12 mouse cellular contexts compared by ENCODE assay signal in genomic region chr3:98086860-98087259, GRCm38 (mm10).
A peak's percentile ranks its signal among the peaks of the same experiment; 100 is the strongest.
DNase-seq lines count a peak whose midpoint lies in the region; ATAC-seq and TF ChIP-seq lines count a peak whose summit lies in the region.
"Had no signal": no experiment of that assay in that cellular context is flagged by ENCODE, and none has a peak within 500 bp of the region (broad histone marks: within the 10 kb centered on the region; RNA-seq: fewer than 3 reads in every experiment).

No protein-coding gene starts in this region.

- no peaks in the 10 kb centered on the region for H3K9me3 ChIP-seq in heart, embryonic 12.5 days (replicated peaks)
- H3K9me3 ChIP-seq in liver, embryonic 11.5 days (ENCODE audit: control insufficient read depth, low read length), result no peaks in the 10 kb centered on the region
- no peaks in the 10 kb centered on the region for H3K9me3 ChIP-seq in limb, embryonic 10.5 days (replicated peaks)
- no peaks in the 10 kb centered on the region for H3K9me3 ChIP-seq in stomach, postnatal 0 days (ENCODE audit: control insufficient read depth, low read length)
- H3K9me3 ChIP-seq: forebrain, embryonic 12.5 days; midbrain, embryonic 12.5 days had no signal

- no peak for TF ChIP-seq CTCF in stomach, postnatal 0 days (IDR thresholded peaks at IDR 0.05; ENCODE audit: low read depth)

- no peak overlapping the region for H3K9ac ChIP-seq in heart, embryonic 12.5 days
- H3K9ac ChIP-seq in liver, embryonic 11.5 days (ENCODE audit: low read depth, low read length), result no peak overlapping the region
- H3K9ac ChIP-seq in stomach, postnatal 0 days (ENCODE audit: low read length), result no peak overlapping the region
- H3K9ac ChIP-seq: forebrain, embryonic 12.5 days; midbrain, embryonic 12.5 days had no signal

- TF ChIP-seq EP300 in stomach, postnatal 0 days (optimal IDR thresholded peaks at IDR 0.05), result no peak

- peaks cover 20% of the 10 kb centered on the region for H3K36me3 ChIP-seq in heart, embryonic 12.5 days
- H3K36me3 ChIP-seq in liver, embryonic 11.5 days (ENCODE audit: control insufficient read depth, insufficient read depth, low read length), result peaks cover 6% of the 10 kb centered on the region; the same call in 1 of the 2 replicates
- H3K36me3 ChIP-seq in limb, embryonic 10.5 days, result peaks cover 54% of the 10 kb centered on the region
- H3K36me3 ChIP-seq in stomach, postnatal 0 days (ENCODE audit: control insufficient read depth, insufficient read depth, low read length), result 0 out of 2 replicates have a peak, but pooled peaks cover 3% of the 10 kb centered on the region

- no peak for DNase-seq in heart, postnatal 4 days
- DNase-seq in liver, embryonic 11.5 days (ENCODE audit: low spot score), result no peak
- no peak for DNase-seq in liver
- peak; percentile 48 for DNase-seq in limb, embryonic 10.5 days (ENCODE audit: low spot score)
- no peak for DNase-seq in stomach, postnatal 0 days (ENCODE audit: low spot score)
- no peak for DNase-seq in urinary bladder, postnatal 14 days (ENCODE audit: low spot score)
- no peak for DNase-seq in urinary bladder, adult 18-20 months (ENCODE audit: low spot score in 2 of 2)
- DNase-seq: cerebellum, adult 11-12 months had no signal

- H3K4me2 ChIP-seq in heart, embryonic 12.5 days, result no peak overlapping the region
- H3K4me2 ChIP-seq in liver, embryonic 11.5 days, result no peak overlapping the region
- H3K4me2 ChIP-seq in stomach, postnatal 0 days (replicated peaks; ENCODE audit: low read depth), result no peak overlapping the region
- H3K4me2 ChIP-seq: forebrain, embryonic 12.5 days; midbrain, embryonic 12.5 days had no signal

- peak overlapping the region; percentile 35; the same call in 1 of the 2 replicates for H3K27ac ChIP-seq in heart, embryonic 12.5 days (ENCODE audit: poor library complexity, severe bottlenecking)
- peak overlapping the region; percentile 19; the same call in 1 of the 2 replicates for H3K27ac ChIP-seq in liver, embryonic 11.5 days (ENCODE audit: low read depth, low read length)
- H3K27ac ChIP-seq in limb, embryonic 10.5 days, result peak overlapping the region; percentile 83
- H3K27ac ChIP-seq in stomach, postnatal 0 days (replicated peaks), result peak overlapping the region; percentile 65
- H3K27ac ChIP-seq: forebrain, embryonic 12.5 days; midbrain, embryonic 12.5 days had no signal

- H3K4me1 ChIP-seq in heart, embryonic 12.5 days (replicated peaks), result peaks cover 48% of the 10 kb centered on the region
- peaks cover 15% of the 10 kb centered on the region for H3K4me1 ChIP-seq in liver, embryonic 11.5 days (replicated peaks; ENCODE audit: control insufficient read depth, insufficient read depth, low read length)
- H3K4me1 ChIP-seq in limb, embryonic 10.5 days, result peaks cover 71% of the 10 kb centered on the region
- H3K4me1 ChIP-seq in stomach, postnatal 0 days (replicated peaks; ENCODE audit: control insufficient read depth, insufficient read depth), result peaks cover 3% of the 10 kb centered on the region; the same call in 1 of the 2 replicates

- ATAC-seq in heart, embryonic 12.5 days (ENCODE audit: insufficient number of reproducible peaks, low FRiP score), result no peak
- no peak for ATAC-seq in liver, embryonic 11.5 days (replicated peaks; ENCODE audit: low FRiP score)
- ATAC-seq in stomach, postnatal 0 days (ENCODE audit: low FRiP score, low TSS enrichment), result no peak

- 55% methylated on average over 5 of the region's 5 CpGs for WGBS in heart, embryonic 12.5 days
- WGBS in liver, embryonic 11.5 days, result 57% methylated on average over 5 of the region's 5 CpGs
- 63% methylated on average over 5 of the region's 5 CpGs for WGBS in limb, embryonic 10.5 days
- 58% methylated on average over 5 of the region's 5 CpGs for WGBS in stomach, postnatal 0 days

- H3K4me3 ChIP-seq in heart, embryonic 12.5 days, result no peak overlapping the region
- H3K4me3 ChIP-seq in liver, embryonic 11.5 days (ENCODE audit: low read depth, low read length), result no peak overlapping the region
- no peak overlapping the region for H3K4me3 ChIP-seq in limb, embryonic 10.5 days
- H3K4me3 ChIP-seq in stomach, postnatal 0 days (ENCODE audit: low read depth, low read length), result no peak overlapping the region
- H3K4me3 ChIP-seq: forebrain, embryonic 12.5 days; layer of hippocampus, adult 2 months; midbrain, embryonic 12.5 days had no signal

- H3K27me3 ChIP-seq in heart, embryonic 12.5 days (replicated peaks), result no peaks in the 10 kb centered on the region
- no peaks in the 10 kb centered on the region for H3K27me3 ChIP-seq in liver, embryonic 11.5 days (replicated peaks; ENCODE audit: control insufficient read depth, insufficient read depth, low read length)
- H3K27me3 ChIP-seq in limb, embryonic 10.5 days (ENCODE audit: low read depth, poor library complexity, severe bottlenecking), result no peaks in the 10 kb centered on the region
- no peaks in the 10 kb centered on the region for H3K27me3 ChIP-seq in stomach, postnatal 0 days (ENCODE audit: control insufficient read depth, insufficient read depth, low read length)
- H3K27me3 ChIP-seq: forebrain, embryonic 12.5 days; midbrain, embryonic 12.5 days had no signal

Comparison
In these comparisons a context has a peak if more than half of its experiments do, and no peak if none do; other contexts are left out.
1. H3K27ac ChIP-seq: peak in every context shown above with its lines; median percentile 83 in limb, embryonic 10.5 days; 65 in stomach, postnatal 0 days; 35 in heart, embryonic 12.5 days; 19 in liver, embryonic 11.5 days.